Mouse (Mus musculus) kidney, adult 11 months (tissue): ENCODE results near the gene Csde1.
A peak's percentile ranks its signal among the peaks of the same experiment; 100 is the strongest.

ENCODE experiments used
- DNase-seq: peaks from one replicate; pipeline ENCODE4 v3.0.0; 2022

Csde1 gene

GRCm38 (mm10) chr3:103066927-103067326 is 46.7 kb downstream of the Csde1 start:
- no peak for DNase-seq

DNA sequence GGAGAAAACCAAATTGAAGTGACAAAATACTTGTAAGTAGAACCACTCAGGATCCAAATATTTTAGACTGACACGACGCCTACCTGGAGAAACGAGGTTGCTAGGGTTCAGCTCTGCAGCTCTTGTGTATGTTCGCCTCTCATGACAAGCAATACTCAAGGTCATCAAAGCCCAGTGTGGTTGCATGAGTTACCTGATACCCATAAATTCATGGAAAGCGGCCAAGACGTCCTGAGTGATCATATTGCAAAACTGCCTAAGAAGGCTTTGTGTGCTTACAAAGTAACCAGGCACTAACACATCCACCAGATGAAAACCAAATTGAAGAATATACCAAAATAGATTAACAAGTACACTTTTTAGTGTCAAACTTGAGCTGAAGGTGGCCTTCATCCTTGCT is 48.7 kb downstream of the Csde1 start:
- DNase-seq: no peak

DNA sequence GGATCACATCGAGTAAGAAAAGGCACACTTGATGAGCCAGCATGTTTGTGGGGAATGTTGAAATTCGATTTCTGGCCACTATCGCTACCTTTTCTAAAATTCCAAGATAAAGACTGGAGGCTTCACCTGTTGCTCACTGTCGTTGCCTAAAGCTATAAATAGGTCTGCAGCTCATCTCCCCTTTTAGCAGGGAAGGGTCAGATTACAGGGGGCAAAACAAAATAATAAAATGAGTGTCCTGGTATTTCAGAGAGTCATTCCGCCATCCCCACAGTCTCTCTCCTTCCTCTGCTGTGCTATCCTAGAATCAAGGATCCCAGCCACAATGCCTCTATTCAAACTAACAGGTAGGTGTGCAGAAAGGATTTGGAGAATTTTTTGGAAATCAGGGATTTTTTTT is 53.5 kb downstream of the Csde1 start, which contains the start of gene Ampd1:
TSS of gene Ampd1 (plus strand) at position 244 of the 400 bp plus-strand sequence.
- no peak for DNase-seq

- no peak for DNase-seq
These were observed 55.6 kb downstream of the Csde1 start for GRCm38 (mm10) chr3:103075871-103076270.

- DNase-seq: no peak
These were observed 56.2 kb downstream of the Csde1 start for GRCm38 (mm10) chr3:103076476-103076875.

- DNase-seq: no peak
These were observed 59.1 kb downstream of the Csde1 start for GRCm38 (mm10) chr3:103079301-103079700.

DNA sequence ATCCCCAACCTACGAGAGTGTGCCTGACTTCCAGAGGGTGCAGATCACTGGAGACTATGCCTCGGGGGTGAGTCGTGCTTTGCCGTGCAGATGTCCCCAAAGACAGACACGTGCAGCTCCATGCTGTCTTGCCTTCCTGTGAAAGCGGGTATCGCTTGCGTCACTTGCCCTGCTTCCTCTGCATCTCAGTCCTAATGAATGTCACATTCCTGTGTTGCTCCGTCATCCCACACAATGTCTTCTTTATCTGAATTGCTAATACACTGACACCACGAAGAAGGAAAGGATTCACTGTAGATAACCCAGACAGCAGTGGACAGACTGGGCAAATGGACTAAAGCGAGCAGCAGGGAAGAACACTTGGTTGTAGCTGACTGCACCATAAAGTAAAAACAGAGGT is 60.8 kb downstream of the Csde1 start:
- no peak for DNase-seq

- no peak for DNase-seq
These were observed 61.7 kb downstream of the Csde1 start for GRCm38 (mm10) chr3:103081861-103082453.

- DNase-seq: no peak
These were observed 62.5 kb downstream of the Csde1 start for GRCm38 (mm10) chr3:103082761-103083160.

GRCm38 (mm10) chr3:103085986-103086385 is 65.8 kb downstream of the Csde1 start:
- DNase-seq: no peak

DNA sequence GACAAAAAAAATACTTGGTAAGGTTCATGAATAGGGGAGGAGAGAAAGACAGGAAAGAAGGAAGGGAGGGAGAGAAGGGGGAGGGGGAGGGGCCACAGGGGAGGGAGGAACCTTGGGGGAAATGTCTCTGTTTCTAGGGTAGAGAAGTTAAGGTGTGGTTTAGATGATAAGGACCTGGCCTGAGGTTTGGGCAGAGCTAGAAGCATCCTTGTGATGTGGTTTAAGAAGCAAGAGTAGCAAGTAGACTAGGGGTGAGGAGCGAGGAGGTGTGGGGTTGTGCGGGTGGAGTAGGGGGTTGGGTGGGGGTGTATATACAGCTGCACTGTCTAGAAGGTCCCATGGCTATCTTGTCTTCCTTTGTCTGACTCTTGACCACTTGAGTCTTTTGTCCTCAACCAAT is 71.5 kb downstream of the Csde1 start:
- DNase-seq: no peak

GRCm38 (mm10) chr3:103098662-103099061 is 78.4 kb downstream of the Csde1 start:
- no peak for DNase-seq

GRCm38 (mm10) chr3:103099667-103100066 is 79.4 kb downstream of the Csde1 start:
- DNase-seq: no peak

DNA sequence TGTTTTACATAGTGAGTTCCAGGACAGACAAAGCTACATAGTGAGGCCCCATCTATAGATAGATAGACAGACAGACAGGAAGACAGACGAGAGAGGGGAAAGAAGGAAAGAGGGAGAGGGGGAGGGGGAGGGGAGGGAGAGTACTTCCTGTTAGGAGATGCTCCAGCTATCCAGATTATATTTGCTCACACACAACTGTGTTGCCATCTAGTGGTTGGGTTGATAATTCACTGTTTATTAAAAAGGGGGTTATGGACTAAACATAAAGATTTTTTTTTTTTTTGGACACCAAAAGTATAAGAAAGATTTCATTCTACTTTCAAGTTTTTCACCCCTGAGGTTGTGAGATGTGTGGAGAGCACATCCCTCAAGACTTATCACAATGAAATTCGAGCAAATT is 80.5 kb downstream of the Csde1 start:
- no peak for DNase-seq

DNA sequence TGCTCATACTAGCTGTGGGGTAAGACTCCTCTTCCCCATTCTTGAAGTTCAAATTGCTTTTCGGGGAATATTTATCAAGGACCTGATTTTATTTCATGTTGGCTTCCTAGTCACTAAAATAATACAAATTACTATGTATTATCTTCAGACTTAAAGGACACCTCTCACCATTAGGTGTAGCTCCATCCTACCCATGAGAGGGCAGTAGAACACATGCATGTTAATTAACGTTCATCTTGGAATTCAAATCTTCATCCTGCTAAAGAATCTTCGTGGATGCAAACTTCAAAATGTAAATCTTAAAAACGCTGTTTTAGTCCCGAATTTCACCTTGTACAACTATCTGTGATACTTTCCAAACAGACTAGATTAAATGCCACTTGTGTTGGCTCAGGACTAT is 81.0 kb downstream of the Csde1 start:
- DNase-seq: no peak

DNA sequence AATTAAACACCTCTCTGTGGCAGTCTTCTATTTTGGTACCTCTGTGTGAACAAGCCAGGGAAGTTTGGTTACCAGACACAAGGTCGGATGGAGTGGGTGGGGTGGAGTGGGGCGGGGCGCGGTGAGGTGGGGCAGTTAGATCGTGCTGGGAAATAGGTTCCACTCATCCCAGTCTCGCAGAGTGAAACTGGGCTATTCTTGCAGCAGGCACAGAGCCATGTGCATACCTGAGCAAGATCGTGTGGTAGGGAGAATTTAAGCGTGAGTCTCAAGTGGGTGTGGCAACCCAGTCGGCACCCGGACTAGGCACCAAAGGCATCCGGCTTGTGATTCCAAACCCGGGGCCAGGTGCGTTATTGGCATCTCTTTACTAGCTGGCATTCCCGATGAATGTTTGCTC is 81.7 kb downstream of the Csde1 start:
- no peak for DNase-seq

DNA sequence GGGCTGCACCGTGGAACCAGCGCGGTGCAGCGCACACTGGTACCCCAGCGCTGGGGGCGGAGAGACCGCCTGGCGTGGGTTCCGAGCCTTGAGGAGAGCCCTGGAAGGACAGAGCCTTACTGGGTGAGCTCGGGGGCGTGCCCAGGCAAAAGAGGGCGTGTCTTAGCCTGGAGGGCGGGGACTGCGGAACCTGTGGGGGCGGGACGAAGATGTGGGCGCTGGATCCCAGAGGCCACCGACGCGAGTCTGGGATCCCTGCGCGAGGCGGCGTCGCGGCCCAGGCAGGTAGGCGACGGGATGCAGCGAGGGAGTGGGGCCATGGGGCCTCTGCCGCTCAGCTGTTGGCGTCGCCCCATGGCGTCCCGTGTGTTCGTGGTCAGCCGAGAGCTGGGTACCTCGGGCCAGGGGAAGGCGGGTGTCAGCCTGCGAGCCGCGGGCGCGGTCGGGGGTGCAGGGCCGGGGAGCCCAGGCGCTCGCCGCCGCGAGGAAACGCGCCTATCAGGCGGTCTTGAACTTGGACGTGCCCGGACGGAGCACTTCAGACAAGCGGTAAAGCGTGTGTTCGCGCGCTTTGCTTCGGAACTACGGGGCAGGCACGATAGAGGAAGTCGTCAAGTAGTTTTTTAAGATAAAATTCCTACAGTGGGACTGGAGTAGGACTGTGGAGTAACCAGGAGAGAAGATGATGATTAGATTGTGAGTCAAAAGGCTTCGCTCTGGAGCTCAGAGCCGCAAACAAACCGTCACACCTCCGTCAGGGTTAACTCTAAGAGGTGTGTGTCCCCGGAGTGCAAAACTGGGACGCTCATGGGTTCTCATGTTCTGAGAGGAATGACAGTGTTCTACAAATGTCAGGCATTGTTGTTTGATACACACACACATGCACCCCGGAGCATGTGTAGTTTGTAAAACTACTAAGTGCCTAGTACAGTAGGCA is 82.5 kb downstream of the Csde1 start, which contains the start of gene Dennd2c:
TSS of gene Dennd2c (plus strand) at position 151 of the 937 bp plus-strand sequence.
- peak; percentile 90 for DNase-seq
